Mouse (Mus musculus): Measurements from ENCODE around the gene Stat6. TPM values are rescaled to one million over a fixed set of nuclear protein-coding genes. Genes with fewer than 3 reads are reported as not detected.
A peak's percentile ranks its signal among the peaks of the same experiment; 100 is the strongest.

Gene Stat6
- 2.6 and 2.7 TPM in 2 replicates for polyA plus RNA-seq (2015; fragmentation: Nextera tagmentation; extraction: Ambion mirVana)

DNA sequence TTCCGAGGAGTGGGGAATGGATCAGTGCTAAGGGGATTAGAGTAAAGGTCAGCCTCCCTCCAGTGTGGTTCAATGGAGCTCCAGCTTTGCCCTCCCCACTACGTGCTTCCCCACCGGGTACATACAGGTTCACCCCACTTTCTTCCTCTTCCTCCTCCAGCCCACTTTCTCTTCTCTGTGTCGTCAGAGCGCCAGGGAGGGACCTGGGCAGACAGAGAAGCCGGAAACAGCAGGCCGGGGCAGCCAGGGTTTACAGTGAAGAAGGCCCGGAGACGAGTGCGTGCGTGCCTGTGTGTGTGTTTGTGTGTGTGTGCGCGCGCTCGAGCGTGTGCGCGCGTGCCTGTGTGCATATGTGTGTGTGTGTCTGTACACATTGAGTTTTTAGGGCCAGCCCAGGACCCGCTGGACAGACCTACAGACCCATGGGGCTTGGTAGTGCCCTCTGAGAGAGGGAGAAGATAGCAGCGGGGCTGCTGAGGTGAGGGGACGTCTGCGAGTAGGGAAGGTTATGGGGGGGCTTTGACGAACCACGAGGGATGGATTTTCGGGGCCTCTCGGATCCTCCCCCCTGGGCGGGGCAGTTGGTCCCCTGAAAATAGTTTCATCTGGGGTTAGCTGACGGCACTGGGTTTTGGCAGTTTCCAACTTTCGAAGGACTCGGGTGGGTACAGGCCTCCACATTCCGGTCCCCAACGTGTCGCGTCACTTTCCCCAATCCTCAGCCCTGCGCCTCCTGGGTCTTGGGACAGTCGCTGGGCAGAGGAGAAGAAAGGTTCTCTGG, at the start of gene Stat6:
Gene Stat6 (plus strand): TSS at position 215 of the 781 bp plus-strand sequence.
- ATAC-seq: peak; percentile 30
- H3K4me2 ChIP-seq: peak within 1 kb of the TSS; percentile 55
- peak within 1 kb of the TSS; percentile 50 for H3K9ac ChIP-seq
- peaks cover 38% of the 10 kb centered on the region for H3K27me3 ChIP-seq
- H3K9me3 ChIP-seq (replicated peaks): no peaks in the 10 kb centered on the region
- WGBS: 6% methylated on average over 36 of the region's 37 CpGs
- H3K36me3 ChIP-seq (ENCODE audit: poor library complexity, severe bottlenecking): no peaks in the 10 kb centered on the region
- no peak within 1 kb of the TSS for H3K27ac ChIP-seq
- peaks cover 21% of the 10 kb centered on the region for H3K4me1 ChIP-seq
- H3K4me3 ChIP-seq: peak within 1 kb of the TSS; percentile 29

DNA sequence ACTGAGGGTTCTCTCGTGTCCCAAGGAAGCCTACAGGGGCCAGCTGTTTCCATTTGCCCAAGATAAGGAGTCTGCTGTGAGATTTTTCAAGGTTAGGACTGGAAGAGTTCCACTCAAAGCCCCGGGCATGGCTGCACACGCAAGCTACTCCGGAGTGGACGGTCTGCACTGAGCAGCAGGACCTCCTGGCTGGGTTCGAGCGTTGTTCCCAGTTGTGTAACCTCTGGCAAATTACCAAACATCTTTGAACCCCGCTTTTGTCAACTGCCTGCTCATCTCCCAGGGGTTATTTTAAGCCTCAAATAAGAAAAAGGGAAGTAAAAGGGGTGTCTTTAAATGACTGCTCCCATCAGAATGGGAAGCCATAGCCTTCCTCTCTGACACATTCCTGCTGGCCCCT, 48.4 kb upstream of the Stat6 start:
- no peak for ATAC-seq
- Histone ChIP-seq H3K27me3 (no peaks in the 10 kb centered on the region), H3K9ac (no peak overlapping the region), H3K4me3 (no peak overlapping the region), H3K4me1 (peaks cover 11% of the 10 kb centered on the region), H3K4me2 (no peak overlapping the region), H3K27ac (no peak overlapping the region), H3K9me3 (replicated peaks) (no peaks in the 10 kb centered on the region), H3K36me3 (ENCODE audit: poor library complexity, severe bottlenecking) (peaks cover 88% of the 10 kb centered on the region)
- 95% methylated on average over 8 of the region's 8 CpGs for WGBS

DNA sequence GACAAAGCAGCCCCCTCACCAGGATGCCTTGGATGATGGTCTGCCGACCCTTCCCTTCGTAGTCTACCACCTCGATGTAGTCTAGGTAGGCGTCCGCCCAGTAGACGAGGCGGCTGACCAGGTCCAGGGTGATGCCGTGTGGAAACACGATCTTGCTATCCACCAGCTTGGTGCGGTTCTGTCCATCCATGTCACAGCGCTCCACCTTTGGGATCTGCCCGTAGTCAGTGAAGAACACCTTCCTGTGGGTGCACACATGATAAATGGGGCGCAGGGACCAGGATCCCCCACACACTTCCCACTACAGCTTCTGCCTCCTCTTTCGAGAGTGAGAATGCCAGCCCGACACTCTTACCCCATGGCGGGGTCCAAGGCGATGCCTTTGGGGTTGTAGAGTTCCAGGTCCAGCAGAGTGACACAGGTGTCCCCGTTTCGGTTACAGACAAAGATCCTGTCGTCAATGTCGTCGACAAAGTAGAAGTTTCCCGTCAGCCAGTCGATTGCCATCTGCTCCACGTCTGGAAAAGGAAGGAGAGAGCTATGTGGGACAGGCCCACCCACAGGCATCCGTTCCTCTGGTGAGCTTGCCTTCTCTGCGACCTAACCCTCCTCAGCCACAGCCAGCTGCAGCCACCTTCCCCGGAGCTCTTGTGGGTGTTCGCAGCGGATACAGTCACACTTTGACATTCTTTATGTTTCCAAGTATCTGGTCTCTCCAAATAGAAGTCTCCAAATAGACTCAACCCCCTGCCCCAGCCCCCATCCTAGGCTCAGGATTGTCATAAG, 47.7 kb upstream of the Stat6 start:
- no peaks in the 10 kb centered on the region for H3K27me3 ChIP-seq
- no peak for ATAC-seq
- H3K4me2 ChIP-seq: no peak overlapping the region
- H3K27ac ChIP-seq: no peak overlapping the region
- no peak overlapping the region for H3K9ac ChIP-seq
- no peak overlapping the region for H3K4me3 ChIP-seq
- H3K4me1 ChIP-seq: peaks cover 11% of the 10 kb centered on the region
- H3K9me3 ChIP-seq (replicated peaks): no peaks in the 10 kb centered on the region
- peaks cover 88% of the 10 kb centered on the region for H3K36me3 ChIP-seq (ENCODE audit: poor library complexity, severe bottlenecking)
- whole genome bisulfite sequencing: 92% methylated on average over 30 of the region's 30 CpGs

DNA sequence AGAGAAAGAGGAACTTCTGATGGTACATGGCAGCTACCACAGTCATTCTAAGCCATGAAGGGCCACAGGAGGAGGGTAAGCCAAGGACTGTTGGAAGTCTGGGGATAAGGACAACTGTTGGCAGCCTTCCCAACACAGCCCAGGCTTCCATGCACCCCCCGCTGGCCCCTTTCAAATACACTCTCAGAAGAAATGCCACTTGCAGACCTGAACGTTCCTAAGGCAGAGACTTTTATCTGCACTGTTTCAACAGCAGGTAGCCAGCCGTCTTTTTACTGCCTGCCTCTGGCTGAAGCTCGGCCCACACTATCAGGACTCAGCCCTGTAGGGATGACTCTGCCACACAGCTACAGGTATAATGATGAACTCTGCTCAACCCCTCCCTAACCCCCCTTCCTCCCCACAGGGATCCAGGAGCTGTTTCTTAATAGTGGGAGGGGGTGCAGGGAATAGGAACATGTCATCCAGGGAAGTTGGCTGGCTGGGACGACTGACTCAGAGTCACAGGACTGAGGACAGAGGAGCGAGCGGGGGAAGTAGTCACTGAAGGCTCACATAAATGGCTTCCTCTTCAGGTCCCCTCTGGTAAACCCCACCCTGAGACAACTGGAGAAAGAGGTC, 46.4 kb upstream of the Stat6 start:
- no peak overlapping the region for H3K4me3 ChIP-seq
- H3K9ac ChIP-seq: no peak overlapping the region; the same call in 1 of the 2 replicates
- H3K9me3 ChIP-seq (replicated peaks): no peaks in the 10 kb centered on the region
- peaks cover 88% of the 10 kb centered on the region for H3K36me3 ChIP-seq (ENCODE audit: poor library complexity, severe bottlenecking)
- WGBS: 50% methylated on average over 7 of the region's 7 CpGs
- no peak for ATAC-seq
- H3K4me1 ChIP-seq: peaks cover 11% of the 10 kb centered on the region
- no peaks in the 10 kb centered on the region for H3K27me3 ChIP-seq
- H3K27ac ChIP-seq: peak overlapping the region; percentile 31; the same call in 1 of the 2 replicates
- no peak overlapping the region for H3K4me2 ChIP-seq

DNA sequence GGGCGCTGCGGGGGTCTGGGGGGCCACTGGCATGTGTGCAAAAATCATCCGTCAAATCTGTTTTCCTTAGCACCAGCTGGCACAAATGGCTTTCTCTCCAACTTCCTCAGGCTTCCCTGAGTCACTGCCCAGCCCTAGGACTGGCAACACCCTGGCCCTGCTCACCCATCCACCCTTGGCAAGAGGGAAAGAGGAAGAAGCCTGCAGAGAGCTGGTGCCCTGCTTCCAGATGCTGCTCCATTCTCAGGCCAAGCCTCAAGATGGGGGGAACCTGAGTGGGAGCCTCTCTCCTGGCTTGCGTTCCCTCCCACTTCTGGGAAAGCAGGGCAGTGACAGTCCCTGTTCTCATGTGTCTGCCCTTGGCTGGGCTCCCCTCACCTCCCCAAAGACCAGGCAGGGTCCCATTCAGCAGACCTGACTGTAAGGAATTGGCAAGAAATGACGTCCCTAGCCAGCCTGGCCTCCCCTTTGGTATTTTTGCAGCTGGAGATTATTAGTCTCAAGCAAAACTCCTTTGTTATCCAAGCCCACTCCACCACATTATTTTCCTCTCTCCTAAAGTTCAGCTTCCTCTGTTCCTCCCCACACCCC, 45.4 kb upstream of the Stat6 start:
- H3K27ac ChIP-seq: 0 out of 2 replicates have a peak overlapping the region, but pooled peaks have one; percentile 1
- 80% methylated on average over 5 of the region's 5 CpGs for WGBS
- peaks cover 88% of the 10 kb centered on the region for H3K36me3 ChIP-seq (ENCODE audit: poor library complexity, severe bottlenecking)
- no peak overlapping the region for H3K4me2 ChIP-seq
- peaks cover 11% of the 10 kb centered on the region for H3K4me1 ChIP-seq
- H3K9ac ChIP-seq: no peak overlapping the region
- no peak for ATAC-seq
- no peaks in the 10 kb centered on the region for H3K27me3 ChIP-seq
- no peaks in the 10 kb centered on the region for H3K9me3 ChIP-seq (replicated peaks)
- no peak overlapping the region for H3K4me3 ChIP-seq

DNA sequence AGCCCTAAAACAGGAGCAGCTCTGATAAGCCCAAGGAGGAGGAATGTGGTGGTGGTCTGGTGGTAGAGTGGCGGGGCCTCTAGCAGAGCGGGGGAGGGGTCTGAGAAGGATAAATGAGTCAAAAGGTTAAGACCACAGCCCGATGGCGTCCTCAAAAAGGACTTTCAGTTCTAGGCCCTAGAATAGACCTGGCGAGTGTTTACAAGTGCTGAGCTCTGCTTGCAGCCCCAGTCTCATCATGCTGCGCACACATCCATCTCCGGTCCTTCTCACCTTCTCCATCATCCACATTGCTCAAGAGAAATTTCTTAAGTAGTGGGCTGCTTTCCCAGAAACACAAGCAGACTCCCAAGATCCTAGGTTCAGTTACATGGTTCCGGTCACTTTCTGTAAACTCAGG, 44.2 kb upstream of the Stat6 start:
- Histone ChIP-seq H3K36me3 (ENCODE audit: poor library complexity, severe bottlenecking) (peaks cover 86% of the 10 kb centered on the region), H3K4me2 (no peak overlapping the region), H3K9me3 (replicated peaks) (no peaks in the 10 kb centered on the region), H3K27ac (no peak overlapping the region), H3K4me3 (no peak overlapping the region), H3K27me3 (no peaks in the 10 kb centered on the region), H3K9ac (no peak overlapping the region), H3K4me1 (peaks cover 11% of the 10 kb centered on the region)
- 71% methylated on average over 8 of the region's 8 CpGs for WGBS
- ATAC-seq: no peak

DNA sequence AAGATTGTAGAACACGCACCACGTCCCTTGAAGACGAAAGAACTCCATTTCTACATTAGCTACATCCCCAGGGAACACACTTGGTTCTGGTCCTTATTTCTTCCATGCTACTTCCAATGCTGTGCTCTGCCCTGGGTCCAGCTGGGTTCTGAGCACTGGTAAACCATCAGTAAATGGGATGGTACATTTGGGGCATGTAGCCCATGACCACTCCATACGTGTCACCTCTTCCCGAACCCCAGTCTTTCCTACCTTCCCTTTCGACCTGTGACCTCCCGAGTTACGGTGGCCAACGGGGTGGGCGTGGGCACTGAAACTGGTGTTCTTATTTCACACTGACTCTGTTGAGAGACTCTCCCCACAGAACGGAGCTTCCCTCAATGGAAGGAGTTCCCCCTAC, 43.5 kb upstream of the Stat6 start:
- peaks cover 86% of the 10 kb centered on the region for H3K36me3 ChIP-seq (ENCODE audit: poor library complexity, severe bottlenecking)
- no peak for ATAC-seq
- no peaks in the 10 kb centered on the region for H3K27me3 ChIP-seq
- no peak overlapping the region for H3K27ac ChIP-seq
- H3K9me3 ChIP-seq (replicated peaks): no peaks in the 10 kb centered on the region
- H3K9ac ChIP-seq: no peak overlapping the region
- WGBS: 90% methylated on average over 11 of the region's 11 CpGs
- no peak overlapping the region for H3K4me2 ChIP-seq
- H3K4me1 ChIP-seq: peaks cover 11% of the 10 kb centered on the region
- H3K4me3 ChIP-seq: no peak overlapping the region

DNA sequence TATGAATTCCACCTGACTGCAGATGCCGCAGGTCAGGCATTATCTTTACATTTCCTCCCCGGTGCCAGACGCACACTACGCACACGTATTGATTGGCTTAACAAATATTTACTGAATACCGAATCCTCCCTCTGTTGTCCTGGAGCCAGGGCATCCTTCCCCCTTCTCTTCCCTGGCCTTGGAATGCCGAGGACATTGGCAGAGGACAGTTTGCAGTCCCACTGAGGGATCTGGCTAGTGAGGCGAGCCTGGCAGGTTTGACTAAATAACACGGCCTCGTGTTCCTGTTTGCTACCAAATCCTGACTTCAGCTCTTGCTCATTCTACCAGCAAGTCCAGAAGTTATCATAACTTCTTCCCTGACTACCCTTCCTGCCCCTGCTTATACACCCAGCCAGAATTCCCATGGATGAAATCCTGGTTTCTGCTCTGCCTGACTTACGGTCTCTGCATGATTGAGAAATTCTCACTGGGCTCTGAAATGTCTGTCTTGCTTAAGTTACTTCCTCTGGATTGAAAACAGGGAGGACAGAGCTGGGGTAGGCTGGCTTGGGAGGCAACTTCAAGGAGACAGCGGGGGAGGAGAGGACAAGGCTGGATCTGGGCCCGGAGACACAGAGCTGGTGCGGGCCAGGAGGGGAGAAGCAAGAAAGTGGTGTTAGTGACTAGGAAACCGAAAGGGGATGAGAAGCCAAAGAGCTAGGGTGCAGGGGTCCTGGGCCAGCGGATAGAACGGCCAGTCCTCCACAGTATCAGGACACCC, 42.8 kb upstream of the Stat6 start:
- no peak overlapping the region for H3K4me2 ChIP-seq
- no peaks in the 10 kb centered on the region for H3K9me3 ChIP-seq (replicated peaks)
- 82% methylated on average over 17 of the region's 17 CpGs for WGBS
- peaks cover 11% of the 10 kb centered on the region for H3K4me1 ChIP-seq
- no peak overlapping the region for H3K4me3 ChIP-seq
- no peaks in the 10 kb centered on the region for H3K27me3 ChIP-seq
- no peak overlapping the region for H3K27ac ChIP-seq
- H3K9ac ChIP-seq: no peak overlapping the region
- peaks cover 86% of the 10 kb centered on the region for H3K36me3 ChIP-seq (ENCODE audit: poor library complexity, severe bottlenecking)
- no peak for ATAC-seq

DNA sequence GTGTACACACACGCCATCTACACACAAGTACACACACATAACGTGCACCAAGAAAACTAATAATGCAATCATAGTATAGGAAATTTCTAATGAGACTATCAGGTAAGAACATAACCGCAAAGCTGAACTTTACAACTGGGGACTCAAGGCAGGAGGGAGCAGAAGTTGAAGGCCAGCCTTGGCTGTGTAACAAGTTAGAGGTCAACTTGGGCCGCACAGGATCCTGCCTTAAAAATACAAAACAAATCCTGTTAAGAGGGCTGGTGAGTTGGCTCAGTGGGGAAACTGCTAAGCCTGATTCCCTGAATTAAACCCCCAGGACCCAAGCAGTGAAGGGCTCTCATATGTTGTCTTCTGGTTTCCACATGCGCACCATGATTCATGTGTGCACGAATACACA, 40.6 kb upstream of the Stat6 start:
- H3K27ac ChIP-seq: no peak overlapping the region
- no peak overlapping the region for H3K4me2 ChIP-seq
- H3K4me3 ChIP-seq: no peak overlapping the region
- no peaks in the 10 kb centered on the region for H3K4me1 ChIP-seq
- no peaks in the 10 kb centered on the region for H3K9me3 ChIP-seq (replicated peaks)
- H3K27me3 ChIP-seq: no peaks in the 10 kb centered on the region
- peaks cover 96% of the 10 kb centered on the region for H3K36me3 ChIP-seq (ENCODE audit: poor library complexity, severe bottlenecking)
- no peak for ATAC-seq
- H3K9ac ChIP-seq: no peak overlapping the region
- WGBS: 96% methylated on average over 6 of the region's 6 CpGs

DNA sequence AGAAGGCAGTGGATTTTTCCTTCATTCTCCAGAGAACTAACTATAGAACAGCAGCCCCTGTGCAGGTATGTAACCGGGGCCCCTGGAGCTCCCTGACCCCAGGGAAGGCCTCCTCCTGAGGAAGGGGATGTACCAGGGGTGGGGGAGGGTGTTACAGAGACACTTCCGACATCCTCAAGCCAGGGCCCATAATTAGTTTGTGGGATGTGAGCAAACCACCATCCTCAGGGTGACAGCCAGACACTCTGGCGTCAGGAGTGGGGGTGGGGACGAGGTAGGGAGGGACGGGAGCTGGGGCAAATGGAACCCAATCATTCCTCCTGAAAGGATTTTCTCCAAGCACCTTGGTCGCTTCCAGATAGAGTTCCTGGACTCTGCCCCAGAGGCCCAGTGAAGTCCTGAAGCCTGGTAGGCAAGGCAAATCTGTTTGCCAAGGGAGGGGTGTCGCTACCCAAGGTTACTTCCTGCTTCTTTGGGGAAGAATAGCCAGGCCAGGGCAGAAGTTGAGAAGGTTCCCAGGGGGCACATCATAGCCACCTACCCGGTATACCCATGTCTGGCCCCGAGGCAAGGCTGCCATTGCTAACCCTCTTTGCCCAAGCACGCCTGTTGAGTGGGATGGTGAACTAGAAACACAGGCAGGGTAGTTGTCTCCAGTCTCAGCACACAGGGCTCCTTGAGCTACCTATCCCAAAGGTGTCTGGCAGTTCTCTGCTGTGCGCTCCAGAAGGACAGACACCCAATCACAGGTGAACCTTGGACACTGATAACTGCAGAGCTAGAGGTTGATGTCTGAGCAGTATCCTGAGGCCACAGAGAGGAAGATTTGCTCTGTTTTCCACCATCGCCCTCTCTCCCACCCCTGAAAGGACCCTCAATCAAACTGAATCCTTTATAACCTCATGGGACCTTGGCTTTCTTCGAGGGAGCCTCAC, 39.1 kb upstream of the Stat6 start:
- no peak overlapping the region for H3K27ac ChIP-seq
- H3K9me3 ChIP-seq (replicated peaks): no peaks in the 10 kb centered on the region
- H3K36me3 ChIP-seq (ENCODE audit: poor library complexity, severe bottlenecking): peaks cover 99% of the 10 kb centered on the region
- no peaks in the 10 kb centered on the region for H3K27me3 ChIP-seq
- H3K4me3 ChIP-seq: no peak overlapping the region
- H3K4me1 ChIP-seq: no peaks in the 10 kb centered on the region
- WGBS: 86% methylated on average over 13 of the region's 13 CpGs
- H3K9ac ChIP-seq: no peak overlapping the region
- ATAC-seq: no peak
- H3K4me2 ChIP-seq: no peak overlapping the region

All from forebrain, embryonic 13.5 days (tissue).